Mouse (Mus musculus) central nervous system, embryonic 14 days (tissue): Measurements from ENCODE around the gene Ccr10. TPM values are rescaled to one million over a fixed set of nuclear protein-coding genes. Genes with fewer than 3 reads are reported as not detected.

Experiments used
- polyA plus RNA-seq: library from polyadenylated mRNA; depleted of rRNA; stranded (reverse); fragments of >200 nt; gene quantifications from 2 replicates; pipeline ENCODE4 v1.2.3, GENCODE M21; 2012; rRNA removed

The Ccr10 gene
- polyA plus RNA-seq = 0.16 and 0.34 TPM in 2 replicates

GRCm38 (mm10) chr11:101174851-101175628 lies at the start of gene Ccr10:
Gene Ccr10 (minus strand): TSS chr11:101175443.

GRCm38 (mm10) chr11:101170811-101171610 lies 4.2 kb downstream of the Ccr10 start, which contains the start of gene Plekhh3:
Gene Plekhh3 (minus strand): TSS chr11:101171351.

GRCm38 (mm10) chr11:101170354-101170810 lies 4.9 kb downstream of the Ccr10 start, which contains the start of gene Cntnap1:
Gene Cntnap1 (plus strand): TSS chr11:101170523.

GRCm38 (mm10) chr11:101155728-101156371 lies 19.4 kb downstream of the Ccr10 start, which contains the start of gene Tubg2:
Gene Tubg2 (plus strand): TSS chr11:101155907.

Other genes with a start within 250 kb of the Ccr10 start
- 35.0 and 48.7 TPM in 2 replicates for gene Stat3, start 235.9 kb downstream of the Ccr10 start, polyA plus RNA-seq
- gene Cavin1, start 204.6 kb downstream of the Ccr10 start, polyA plus RNA-seq = 20.4 and 38.1 TPM in 2 replicates
- 146 and 170 TPM in 2 replicates for gene Atp6v0a1, start 166.0 kb downstream of the Ccr10 start, polyA plus RNA-seq
- 9.0 and 11.7 TPM in 2 replicates for gene Naglu, start 105.4 kb downstream of the Ccr10 start, polyA plus RNA-seq
- gene Hsd17b1, start 97.0 kb downstream of the Ccr10 start, polyA plus RNA-seq = 0.57 and 0.60 TPM in 2 replicates
- gene Coasy, start 92.9 kb downstream of the Ccr10 start, polyA plus RNA-seq = 53.2 and 56.6 TPM in 2 replicates
- gene Mlx, start 88.2 kb downstream of the Ccr10 start, polyA plus RNA-seq = 55.4 and 59.4 TPM in 2 replicates
- gene Psmc3ip, start 80.0 kb downstream of the Ccr10 start, polyA plus RNA-seq = 26.7 and 35.7 TPM in 2 replicates
- 61.6 and 65.4 TPM in 2 replicates for gene Retreg3, start 55.5 kb downstream of the Ccr10 start, polyA plus RNA-seq
- 30.2 and 32.6 TPM in 2 replicates for gene Tubg1, start 55.5 kb downstream of the Ccr10 start, polyA plus RNA-seq
- gene Tubg2, start 19.5 kb downstream of the Ccr10 start, polyA plus RNA-seq = 25.1 and 25.6 TPM in 2 replicates
- gene Cntnap1, start 4.9 kb downstream of the Ccr10 start, polyA plus RNA-seq = 3.3 and 5.1 TPM in 2 replicates
- 8.5 and 12.1 TPM in 2 replicates for gene Plekhh3, start 4.1 kb downstream of the Ccr10 start, polyA plus RNA-seq
- gene Ezh1, start 51.0 kb upstream of the Ccr10 start, polyA plus RNA-seq = 27.4 and 32.0 TPM in 2 replicates
- gene Ramp2, start 70.6 kb upstream of the Ccr10 start, polyA plus RNA-seq = 61.7 and 80.4 TPM in 2 replicates
- gene Vps25, start 78.3 kb upstream of the Ccr10 start, polyA plus RNA-seq = 67.6 and 69.5 TPM in 2 replicates
- gene Wnk4, start 85.1 kb upstream of the Ccr10 start, polyA plus RNA-seq = 5.1 and 10.7 TPM in 2 replicates
- 0.93 and 1.1 TPM in 2 replicates for gene Cntd1, start 103.6 kb upstream of the Ccr10 start, polyA plus RNA-seq
- 153 and 181 TPM in 2 replicates for gene Coa3, start 103.7 kb upstream of the Ccr10 start, polyA plus RNA-seq
- gene Becn1, start 126.8 kb upstream of the Ccr10 start, polyA plus RNA-seq = 116 and 133 TPM in 2 replicates
- gene Psme3, start 140.8 kb upstream of the Ccr10 start, polyA plus RNA-seq = 118 and 123 TPM in 2 replicates
- gene Aoc2, start 149.6 kb upstream of the Ccr10 start, polyA plus RNA-seq = 9.5 and 10.2 TPM in 2 replicates
- gene Aoc3, start 155.2 kb upstream of the Ccr10 start, polyA plus RNA-seq = 0.27 and 0.85 TPM in 2 replicates
- not detected in 2 replicates for gene G6pc, start 192.1 kb upstream of the Ccr10 start, polyA plus RNA-seq
- gene Aarsd1, start 242.2 kb upstream of the Ccr10 start, polyA plus RNA-seq = 55.6 and 56.6 TPM in 2 replicates
- 3.9 and 4.4 TPM in 2 replicates for gene Gm27029, start 249.4 kb upstream of the Ccr10 start, polyA plus RNA-seq
- gene Rundc1, start 249.6 kb upstream of the Ccr10 start, polyA plus RNA-seq = 27.5 and 28.6 TPM in 2 replicates
- gene Ptges3l, start 249.9 kb upstream of the Ccr10 start, polyA plus RNA-seq = 3.3 and 7.2 TPM in 2 replicates